Mouse (Mus musculus) heart, embryonic 16.5 days (tissue): ENCODE results near the gene Cacna2d1. TPM values are rescaled to one million over a fixed set of nuclear protein-coding genes. Genes with fewer than 3 reads are reported as not detected.

ENCODE experiments used
- ATAC-seq: fragments of 200-750 bp; cut with Nextera tagmentation; replicated peaks from 2 replicates; pipeline ENCODE4 v1.8.0; 2017; ENCODE audit warnings: moderate number of reproducible peaks; ENCODE audit not compliant: insufficient read depth, low FRiP score; ENCODE audit errors: extremely low read depth
- H3K27ac ChIP-seq: fragments of 300-500 bp; sonication (generic); 2 replicates; pipeline ENCODE4 v1.5.1; 2014; ENCODE audit warnings: mild to moderate bottlenecking, low read length, control low read depth, moderate library complexity
- H3K27me3 ChIP-seq: fragments of 300-500 bp; sonication (generic); 2 replicates; pipeline ENCODE4 v1.6.1; 2014; ENCODE audit warnings: low read length, mixed read lengths; ENCODE audit not compliant: control insufficient read depth, insufficient read depth
- H3K36me3 ChIP-seq: fragments of 300-500 bp; sonication (generic); 2 replicates; pipeline ENCODE4 v1.6.1; 2014; ENCODE audit not compliant: control insufficient read depth, insufficient read depth
- H3K4me1 ChIP-seq: fragments of 300-500 bp; sonication (generic); 2 replicates; pipeline ENCODE4 v1.6.1; 2014; ENCODE audit warnings: low read length, mixed read lengths; ENCODE audit not compliant: control insufficient read depth, insufficient read depth
- H3K4me2 ChIP-seq: fragments of 300-500 bp; sonication (generic); 2 replicates; pipeline ENCODE4 v1.6.1; 2014; ENCODE audit warnings: low read depth, mild to moderate bottlenecking, control low read depth, low read length
- H3K4me3 ChIP-seq: fragments of 300-500 bp; sonication (generic); 2 replicates; pipeline ENCODE4 v1.5.1; 2014; ENCODE audit warnings: mild to moderate bottlenecking, control low read depth, low read length
- H3K9ac ChIP-seq: fragments of 300-500 bp; sonication (generic); 2 replicates; pipeline ENCODE4 v1.6.1; 2014; ENCODE audit warnings: low read length, control low read depth
- H3K9me3 ChIP-seq: fragments of 300-500 bp; sonication (generic); replicated peaks from 2 replicates; pipeline ENCODE4 v1.6.1; 2016; ENCODE audit warnings: low read length; ENCODE audit not compliant: control insufficient read depth
- WGBS: fragments of 180-500 bp; shearing (Covaris S2); extraction: QIAGEN DNeasy Blood & Tissue Kit; methylation state at CpG from one replicate; pipeline ENCODE4 v1.1.7; 2014; 5-methylcytosine and 5-hydroxymethylcytosine counted together
- polyA plus RNA-seq: library from polyadenylated mRNA; unstranded; fragments of >200 nt; fragmentation: Nextera tagmentation; extraction: Ambion mirVana; gene quantifications from 2 replicates; pipeline ENCODE4 v1.2.1, GENCODE M21; 2015

Gene Cacna2d1
- polyA plus RNA-seq, 1 experiment from 2014 or later: 14.9 TPM

DNA sequence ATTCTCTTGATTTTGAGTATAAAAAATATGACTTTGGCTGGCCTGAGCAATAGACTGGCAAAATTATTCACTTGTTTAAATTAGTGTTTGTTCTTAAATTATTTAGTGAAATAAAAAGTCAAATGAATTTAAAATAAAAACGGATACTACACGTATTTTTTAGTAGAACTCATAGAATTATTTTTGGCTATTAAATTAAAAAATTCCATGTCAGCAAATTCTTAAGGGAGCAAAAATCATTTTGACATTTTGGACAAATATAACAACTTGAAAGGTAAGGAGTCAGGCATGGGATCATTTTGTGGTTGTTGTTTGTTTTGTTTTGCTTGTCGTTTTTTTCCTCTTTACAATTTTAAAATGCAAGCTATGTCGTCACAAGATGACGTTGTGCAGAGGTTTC lies 346.7 kb downstream of the Cacna2d1 start:
- Histone ChIP-seq H3K27ac (no peak overlapping the region), H3K36me3 (peaks cover 7% of the 10 kb centered on the region), H3K9ac (no peak overlapping the region), H3K27me3 (no peaks in the 10 kb centered on the region), H3K9me3 (no peaks in the 10 kb centered on the region), H3K4me2 (no peak overlapping the region), H3K4me3 (no peak overlapping the region), H3K4me1 (no peaks in the 10 kb centered on the region)
- 75% methylated on average over 5 of the region's 5 CpGs for WGBS
- no peak for ATAC-seq

DNA sequence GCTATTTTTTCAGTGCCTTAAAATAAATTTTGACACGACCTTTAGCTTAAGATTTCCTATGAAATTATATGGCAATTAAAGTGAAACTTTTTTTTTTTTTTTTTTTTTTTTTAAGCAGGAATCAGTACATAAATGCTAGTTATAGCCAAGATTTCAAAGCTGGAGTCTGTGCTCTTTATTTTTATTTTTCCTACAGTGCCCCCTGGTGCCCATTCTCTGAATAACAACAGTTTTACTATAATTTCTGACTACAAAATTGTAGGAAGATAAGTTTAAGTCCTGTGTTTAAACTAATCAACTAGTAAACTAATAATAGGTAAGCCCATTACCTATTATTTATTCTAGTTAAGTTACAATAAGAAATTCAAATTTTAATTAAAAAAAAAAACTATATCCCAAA lies 358.7 kb downstream of the Cacna2d1 start:
- Histone ChIP-seq H3K27me3 (no peaks in the 10 kb centered on the region), H3K4me2 (no peak overlapping the region)
- WGBS: 4% methylated on average over 1 of the region's 1 CpGs

DNA sequence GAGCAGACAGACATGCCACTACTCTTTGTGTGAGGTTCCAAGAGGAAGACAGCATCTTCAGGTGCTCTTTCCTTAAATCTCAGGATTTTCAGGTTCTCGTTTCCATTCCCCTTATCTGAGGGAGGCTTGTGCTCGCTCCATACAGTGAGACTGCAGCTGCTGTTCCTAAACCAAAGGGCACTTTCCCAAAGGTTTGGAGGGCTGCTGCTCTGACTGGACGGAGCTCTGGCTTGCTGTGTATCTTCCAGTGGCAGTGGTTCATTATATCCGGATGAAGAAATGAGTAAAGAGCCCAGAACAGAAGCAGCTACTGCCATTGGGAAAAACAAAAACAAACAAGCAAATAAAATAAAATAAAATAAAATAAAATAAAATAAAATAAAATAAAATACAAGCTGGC lies 359.3 kb downstream of the Cacna2d1 start:
- no peak for ATAC-seq
- Histone ChIP-seq H3K27me3 (no peaks in the 10 kb centered on the region), H3K4me2 (no peak overlapping the region), H3K27ac (no peak overlapping the region), H3K36me3 (0 out of 2 replicates have a peak, but pooled peaks cover 3% of the 10 kb centered on the region), H3K9ac (no peak overlapping the region), H3K9me3 (no peaks in the 10 kb centered on the region), H3K4me3 (no peak overlapping the region), H3K4me1 (no peaks in the 10 kb centered on the region)
- WGBS: 60% methylated on average over 4 of the region's 4 CpGs

More for the DNA sequence above, 358.7 kb downstream of the Cacna2d1 start:
- no peaks in the 10 kb centered on the region for H3K9me3 ChIP-seq
- no peak overlapping the region for H3K27ac ChIP-seq
- H3K4me3 ChIP-seq: no peak overlapping the region
- H3K36me3 ChIP-seq: 0 out of 2 replicates have a peak, but pooled peaks cover 3% of the 10 kb centered on the region
- no peaks in the 10 kb centered on the region for H3K4me1 ChIP-seq
- no peak overlapping the region for H3K9ac ChIP-seq
- ATAC-seq: no peak

DNA sequence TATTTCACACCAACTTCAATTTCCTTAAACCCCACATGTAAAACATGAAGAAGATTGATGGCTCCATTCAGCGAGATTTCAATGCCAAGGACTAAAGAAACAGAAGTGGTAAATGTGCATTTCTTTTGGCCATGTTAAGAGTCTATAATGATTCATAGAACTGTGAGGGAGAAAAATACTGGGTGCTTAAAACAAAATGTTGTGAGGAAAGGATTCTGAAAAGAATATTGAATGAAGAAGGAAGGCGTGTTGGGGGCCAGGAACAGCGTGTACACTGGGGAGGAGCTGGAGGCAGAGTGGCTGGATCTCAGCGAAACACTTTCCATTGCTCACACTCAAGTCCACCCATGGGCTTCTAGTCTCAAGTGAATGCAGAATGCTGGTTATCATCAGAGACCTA lies 360.2 kb downstream of the Cacna2d1 start:
- no peaks in the 10 kb centered on the region for H3K4me1 ChIP-seq
- WGBS: 84% methylated on average over 4 of the region's 4 CpGs
- H3K4me2 ChIP-seq: no peak overlapping the region
- no peak overlapping the region for H3K9ac ChIP-seq
- 0 out of 2 replicates have a peak, but pooled peaks cover 3% of the 10 kb centered on the region for H3K36me3 ChIP-seq
- no peak overlapping the region for H3K27ac ChIP-seq
- H3K27me3 ChIP-seq: no peaks in the 10 kb centered on the region
- ATAC-seq: no peak
- no peak overlapping the region for H3K4me3 ChIP-seq
- no peaks in the 10 kb centered on the region for H3K9me3 ChIP-seq

DNA sequence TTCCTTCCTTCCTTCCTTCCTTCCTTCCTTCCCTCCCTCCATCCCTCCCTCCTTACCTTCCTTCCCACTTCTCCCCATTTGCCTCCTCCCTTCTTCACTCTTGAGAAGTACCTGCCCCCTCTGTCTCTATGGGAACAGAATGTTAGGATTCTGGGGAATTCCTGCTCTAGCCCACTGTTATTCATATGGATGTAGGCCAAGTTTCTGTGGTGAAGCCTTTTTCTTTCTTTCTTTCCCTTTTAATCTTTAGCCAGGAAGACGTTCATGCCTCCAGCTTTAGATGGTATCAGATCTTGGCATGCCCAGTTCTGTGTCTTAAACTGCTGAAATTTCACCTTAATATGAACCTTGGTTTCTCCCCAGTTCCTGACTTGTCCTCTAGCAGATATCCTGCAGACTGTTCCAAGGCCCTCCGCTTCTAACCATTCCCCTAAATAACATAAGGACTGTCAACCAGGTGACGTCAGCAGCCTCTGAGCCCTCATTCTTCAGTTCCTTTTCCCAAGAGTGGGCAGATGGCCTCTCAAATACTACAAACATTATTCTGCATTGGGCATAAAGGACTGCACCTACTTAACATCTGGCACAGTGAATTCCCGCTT lies 362.8 kb downstream of the Cacna2d1 start:
- H3K4me3 ChIP-seq: no peak overlapping the region
- no peak for ATAC-seq
- H3K9me3 ChIP-seq: no peaks in the 10 kb centered on the region
- no peak overlapping the region for H3K4me2 ChIP-seq
- no peak overlapping the region for H3K27ac ChIP-seq
- no peak overlapping the region for H3K9ac ChIP-seq
- no peaks in the 10 kb centered on the region for H3K36me3 ChIP-seq
- H3K4me1 ChIP-seq: no peaks in the 10 kb centered on the region
- WGBS: 57% methylated on average over 4 of the region's 4 CpGs
- no peaks in the 10 kb centered on the region for H3K27me3 ChIP-seq

DNA sequence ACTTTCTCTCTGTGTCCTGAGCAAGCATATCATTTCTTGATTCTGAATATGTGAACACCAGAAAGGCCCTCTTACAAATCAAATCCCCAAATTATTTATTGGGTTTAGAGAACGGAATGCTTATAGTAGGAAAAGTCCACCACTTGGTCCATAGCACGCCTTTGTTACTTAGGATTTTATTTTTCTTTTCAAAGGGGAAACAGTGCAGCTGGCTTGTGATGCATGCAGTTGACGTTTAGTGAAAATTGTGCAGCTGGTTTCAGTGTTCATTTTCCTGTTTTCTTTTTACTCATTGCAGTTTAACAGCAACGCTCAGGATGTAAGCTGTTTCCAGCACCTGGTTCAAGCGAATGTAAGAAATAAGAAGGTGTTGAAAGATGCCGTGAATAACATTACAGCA lies 365.1 kb downstream of the Cacna2d1 start:
- H3K27me3 ChIP-seq: no peaks in the 10 kb centered on the region
- no peaks in the 10 kb centered on the region for H3K36me3 ChIP-seq
- no peaks in the 10 kb centered on the region for H3K9me3 ChIP-seq
- ATAC-seq: no peak
- no peak overlapping the region for H3K27ac ChIP-seq
- no peak overlapping the region for H3K4me2 ChIP-seq
- H3K9ac ChIP-seq: no peak overlapping the region
- H3K4me1 ChIP-seq: no peaks in the 10 kb centered on the region
- H3K4me3 ChIP-seq: no peak overlapping the region
- WGBS: 74% methylated on average over 6 of the region's 6 CpGs

DNA sequence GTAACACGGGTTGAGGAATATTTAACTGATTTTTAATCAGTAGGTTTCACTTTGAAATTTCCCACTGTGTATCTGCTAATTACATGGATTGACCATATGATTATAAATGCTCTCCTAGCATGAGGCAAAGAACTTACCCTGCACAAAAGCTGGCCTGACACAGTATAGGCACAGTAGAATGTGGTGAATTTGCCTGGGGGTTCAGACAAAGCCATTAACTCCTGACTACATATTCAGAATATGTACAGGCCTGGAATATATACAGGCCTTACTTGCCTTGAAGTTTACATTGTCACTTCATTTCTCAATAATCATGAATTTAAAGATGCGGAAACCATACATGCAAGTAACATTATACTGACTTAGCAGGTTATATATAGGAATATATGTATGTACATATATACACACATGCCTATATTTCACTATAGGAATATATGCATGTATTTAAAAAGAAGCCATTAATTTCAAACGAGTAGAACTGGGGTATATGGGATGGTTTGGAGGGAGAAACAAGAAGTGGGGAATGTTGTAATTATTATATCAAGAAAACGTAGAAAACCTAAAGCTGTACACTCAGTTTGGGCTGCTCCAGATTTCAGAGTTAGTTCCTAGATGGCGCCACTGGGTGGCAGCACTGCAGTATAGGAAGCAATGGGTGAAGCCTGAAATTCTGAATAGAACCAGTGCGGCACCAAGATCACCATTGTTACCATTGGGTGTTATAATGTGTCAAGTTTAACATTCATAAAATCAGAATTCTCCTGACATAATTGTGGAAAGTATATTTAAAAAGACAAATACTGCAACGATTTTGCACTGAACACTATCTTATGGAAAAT lies 374.9 kb downstream of the Cacna2d1 start:
- H3K4me2 ChIP-seq: no peak overlapping the region
- no peaks in the 10 kb centered on the region; the same call in 1 of the 2 replicates for H3K4me1 ChIP-seq
- H3K27me3 ChIP-seq: no peaks in the 10 kb centered on the region
- no peaks in the 10 kb centered on the region for H3K36me3 ChIP-seq
- no peak overlapping the region for H3K9ac ChIP-seq
- H3K4me3 ChIP-seq: no peak overlapping the region
- H3K9me3 ChIP-seq: no peaks in the 10 kb centered on the region
- no peak overlapping the region for H3K27ac ChIP-seq
- no peak for ATAC-seq
- WGBS: 40% methylated on average over 7 of the region's 7 CpGs

DNA sequence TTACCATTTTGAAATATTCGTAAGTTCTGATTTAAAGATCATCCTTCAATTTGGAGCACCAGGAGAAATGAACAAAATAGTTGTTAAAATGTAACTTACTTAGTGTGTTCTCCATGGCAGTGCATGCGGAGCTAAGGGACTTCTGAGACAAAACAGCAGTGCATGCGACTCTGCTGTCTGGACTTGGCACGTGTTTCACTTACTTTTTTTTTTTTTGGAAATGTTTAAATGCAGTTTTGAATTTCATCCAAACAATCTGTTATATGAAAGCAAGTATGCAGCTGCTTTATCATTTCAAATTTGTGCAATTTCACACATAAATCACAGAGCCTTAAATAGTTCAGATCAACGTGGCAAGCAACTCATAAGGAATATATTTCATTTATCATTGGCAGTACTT lies 379.8 kb downstream of the Cacna2d1 start:
- Histone ChIP-seq H3K4me3 (no peak overlapping the region), H3K36me3 (peaks cover 2% of the 10 kb centered on the region; the same call in 1 of the 2 replicates), H3K4me2 (no peak overlapping the region), H3K9me3 (no peaks in the 10 kb centered on the region), H3K27me3 (no peaks in the 10 kb centered on the region), H3K4me1 (peaks cover 8% of the 10 kb centered on the region), H3K9ac (no peak overlapping the region), H3K27ac (no peak overlapping the region)
- 69% methylated on average over 5 of the region's 5 CpGs for WGBS
- no peak for ATAC-seq

DNA sequence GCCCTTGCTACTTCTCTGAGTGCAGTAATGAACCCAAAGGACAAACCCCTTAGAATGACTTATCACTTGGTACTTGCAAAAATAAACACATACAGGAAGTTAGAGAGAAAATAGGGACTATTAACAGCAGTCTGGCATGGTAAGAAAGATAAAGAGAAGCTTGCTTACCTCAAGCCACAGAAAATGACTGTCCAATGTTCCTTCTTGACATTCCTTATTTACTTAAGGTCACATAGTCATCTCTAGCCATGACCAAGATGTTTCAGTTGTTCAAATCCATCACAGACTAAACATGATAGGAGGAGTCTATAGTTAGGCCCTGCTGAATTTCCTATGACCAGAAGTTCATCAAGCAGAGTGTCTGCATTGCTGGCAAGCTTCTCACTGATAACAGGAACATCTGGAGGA lies 381.5 kb downstream of the Cacna2d1 start:
- H3K9me3 ChIP-seq: no peaks in the 10 kb centered on the region
- no peak for ATAC-seq
- no peaks in the 10 kb centered on the region for H3K27me3 ChIP-seq
- no peak overlapping the region for H3K27ac ChIP-seq
- H3K4me2 ChIP-seq: no peak overlapping the region
- peaks cover 8% of the 10 kb centered on the region for H3K4me1 ChIP-seq
- peaks cover 7% of the 10 kb centered on the region; the same call in 1 of the 2 replicates for H3K36me3 ChIP-seq
- no peak overlapping the region for H3K9ac ChIP-seq
- H3K4me3 ChIP-seq: no peak overlapping the region
